Mouse (Mus musculus): ENCODE measurements around the gene Tceal5. TPM values are rescaled to one million over a fixed set of nuclear protein-coding genes. Genes with fewer than 3 reads are reported as not detected.

The Tceal5 gene
- polyA plus RNA-seq (2014; fragmentation: Nextera tagmentation; extraction: Ambion mirVana) = 11.1 and 13.6 TPM in 2 replicates

- peak within 1 kb of the TSS; percentile 62 for H3K9ac ChIP-seq
- ATAC-seq (ENCODE audit: low FRiP score) (peak; percentile 93), DNase-seq (ENCODE audit: low spot score) (peak; percentile 69)
- WGBS = 17% methylated on average over 9 of the region's 9 CpGs
- peak within 1 kb of the TSS; percentile 81 for H3K27ac ChIP-seq
- H3K27me3 ChIP-seq (ENCODE audit: control insufficient read depth, insufficient read depth, low read length) = no peaks in the 10 kb centered on the region
- no peaks in the 10 kb centered on the region for H3K4me1 ChIP-seq (replicated peaks; ENCODE audit: control insufficient read depth, insufficient read depth, low read length)
- no peaks in the 10 kb centered on the region for H3K9me3 ChIP-seq (ENCODE audit: control insufficient read depth, low read length)
- H3K4me3 ChIP-seq (replicated peaks; ENCODE audit: low read length) = peak within 1 kb of the TSS; percentile 44
- peak within 1 kb of the TSS; percentile 50 for H3K4me2 ChIP-seq (replicated peaks)
- no peaks in the 10 kb centered on the region for H3K36me3 ChIP-seq (replicated peaks; ENCODE audit: control insufficient read depth, insufficient read depth)
Measured at GRCm38 (mm10) chrX:136203664-136204066, at the start of gene Tceal5. TSS of gene Tceal5 (minus strand) at chrX:136203876.

GRCm38 (mm10) chrX:136252023-136252729 lies 48.5 kb upstream of the Tceal5 start:
- no peaks in the 10 kb centered on the region for H3K9me3 ChIP-seq (ENCODE audit: control insufficient read depth, low read length)
- no peak overlapping the region for H3K4me3 ChIP-seq (replicated peaks; ENCODE audit: low read length)
- H3K27ac ChIP-seq = no peak overlapping the region
- WGBS = 57% methylated on average over 6 of the region's 6 CpGs
- peaks cover 9% of the 10 kb centered on the region for H3K36me3 ChIP-seq (replicated peaks; ENCODE audit: control insufficient read depth, insufficient read depth)
- no peak for ATAC-seq (ENCODE audit: low FRiP score)
- H3K4me2 ChIP-seq (replicated peaks) = no peak overlapping the region
- H3K9ac ChIP-seq = no peak overlapping the region
- DNase-seq (ENCODE audit: low spot score) = no peak
- H3K27me3 ChIP-seq (ENCODE audit: control insufficient read depth, insufficient read depth, low read length) = no peaks in the 10 kb centered on the region
- no peaks in the 10 kb centered on the region for H3K4me1 ChIP-seq (replicated peaks; ENCODE audit: control insufficient read depth, insufficient read depth, low read length)

GRCm38 (mm10) chrX:136249671-136250070 lies 46.0 kb upstream of the Tceal5 start:
- ATAC-seq (ENCODE audit: low FRiP score) (no peak), DNase-seq (ENCODE audit: low spot score) (no peak)

GRCm38 (mm10) chrX:136248811-136249210 lies 45.1 kb upstream of the Tceal5 start:
- no peak overlapping the region for H3K27ac ChIP-seq
- WGBS = 78% methylated on average over 6 of the region's 6 CpGs
- H3K4me1 ChIP-seq (replicated peaks; ENCODE audit: control insufficient read depth, insufficient read depth, low read length) = 0 out of 2 replicates have a peak, but pooled peaks cover 6% of the 10 kb centered on the region
- H3K4me2 ChIP-seq (replicated peaks) = no peak overlapping the region
- DNase-seq (ENCODE audit: low spot score) = no peak
- H3K9ac ChIP-seq = no peak overlapping the region
- ATAC-seq (ENCODE audit: low FRiP score) = no peak
- H3K36me3 ChIP-seq (replicated peaks; ENCODE audit: control insufficient read depth, insufficient read depth) = peaks cover 10% of the 10 kb centered on the region
- no peaks in the 10 kb centered on the region for H3K27me3 ChIP-seq (ENCODE audit: control insufficient read depth, insufficient read depth, low read length)
- no peaks in the 10 kb centered on the region for H3K9me3 ChIP-seq (ENCODE audit: control insufficient read depth, low read length)
- H3K4me3 ChIP-seq (replicated peaks; ENCODE audit: low read length) = no peak overlapping the region

More at GRCm38 (mm10) chrX:136249671-136250070, 46.0 kb upstream of the Tceal5 start:
- no peaks in the 10 kb centered on the region for H3K27me3 ChIP-seq (ENCODE audit: control insufficient read depth, insufficient read depth, low read length)
- H3K27ac ChIP-seq = no peak overlapping the region
- H3K9me3 ChIP-seq (ENCODE audit: control insufficient read depth, low read length) = no peaks in the 10 kb centered on the region
- 0 out of 2 replicates have a peak, but pooled peaks cover 3% of the 10 kb centered on the region for H3K4me1 ChIP-seq (replicated peaks; ENCODE audit: control insufficient read depth, insufficient read depth, low read length)
- H3K36me3 ChIP-seq (replicated peaks; ENCODE audit: control insufficient read depth, insufficient read depth) = peaks cover 10% of the 10 kb centered on the region
- no peak overlapping the region for H3K9ac ChIP-seq
- WGBS = 88% methylated on average over 7 of the region's 7 CpGs
- H3K4me3 ChIP-seq (replicated peaks; ENCODE audit: low read length) = no peak overlapping the region
- H3K4me2 ChIP-seq (replicated peaks) = no peak overlapping the region

GRCm38 (mm10) chrX:136245521-136246071 lies 41.9 kb upstream of the Tceal5 start:
- H3K4me1 ChIP-seq (replicated peaks; ENCODE audit: control insufficient read depth, insufficient read depth, low read length) = 0 out of 2 replicates have a peak, but pooled peaks cover 7% of the 10 kb centered on the region
- ATAC-seq (ENCODE audit: low FRiP score) = peak; percentile 71
- WGBS = 18% methylated on average over 14 of the region's 15 CpGs
- H3K36me3 ChIP-seq (replicated peaks; ENCODE audit: control insufficient read depth, insufficient read depth) = peaks cover 10% of the 10 kb centered on the region
- H3K4me3 ChIP-seq (replicated peaks; ENCODE audit: low read length) = peak overlapping the region; percentile 66
- peak; percentile 34 for DNase-seq (ENCODE audit: low spot score)
- no peaks in the 10 kb centered on the region for H3K9me3 ChIP-seq (ENCODE audit: control insufficient read depth, low read length)
- peak overlapping the region; percentile 82 for H3K9ac ChIP-seq
- H3K27me3 ChIP-seq (ENCODE audit: control insufficient read depth, insufficient read depth, low read length) = peaks cover 3% of the 10 kb centered on the region; the same call in 1 of the 2 replicates
- H3K27ac ChIP-seq = peak overlapping the region; percentile 87
- peak overlapping the region; percentile 50 for H3K4me2 ChIP-seq (replicated peaks)

GRCm38 (mm10) chrX:136244574-136245229 lies 41.0 kb upstream of the Tceal5 start, which contains the start of gene Tceal9:
TSS of gene Tceal9 (plus strand) at chrX:136245079.
- peak within 1 kb of the TSS; percentile 82 for H3K9ac ChIP-seq
- peak within 1 kb of the TSS; percentile 66 for H3K4me3 ChIP-seq (replicated peaks; ENCODE audit: low read length)
- peak; percentile 95 for ATAC-seq (ENCODE audit: low FRiP score)
- no peaks in the 10 kb centered on the region for H3K9me3 ChIP-seq (ENCODE audit: control insufficient read depth, low read length)
- peak within 1 kb of the TSS; percentile 50 for H3K4me2 ChIP-seq (replicated peaks)
- WGBS = 21% methylated on average over 20 of the region's 20 CpGs
- H3K4me1 ChIP-seq (replicated peaks; ENCODE audit: control insufficient read depth, insufficient read depth, low read length) = 0 out of 2 replicates have a peak, but pooled peaks cover 7% of the 10 kb centered on the region
- peak within 1 kb of the TSS; percentile 87 for H3K27ac ChIP-seq
- peaks cover 3% of the 10 kb centered on the region; the same call in 1 of the 2 replicates for H3K27me3 ChIP-seq (ENCODE audit: control insufficient read depth, insufficient read depth, low read length)
- peak; percentile 78 for DNase-seq (ENCODE audit: low spot score)
- H3K36me3 ChIP-seq (replicated peaks; ENCODE audit: control insufficient read depth, insufficient read depth) = peaks cover 10% of the 10 kb centered on the region

- WGBS = 91% methylated on average over 2 of the region's 2 CpGs
- ATAC-seq (ENCODE audit: low FRiP score) (no peak), DNase-seq (ENCODE audit: low spot score) (no peak)
- H3K9ac ChIP-seq = no peak overlapping the region
- H3K4me1 ChIP-seq (replicated peaks; ENCODE audit: control insufficient read depth, insufficient read depth, low read length) = 0 out of 2 replicates have a peak, but pooled peaks cover 7% of the 10 kb centered on the region
- H3K27me3 ChIP-seq (ENCODE audit: control insufficient read depth, insufficient read depth, low read length) = peaks cover 3% of the 10 kb centered on the region; the same call in 1 of the 2 replicates
- no peak overlapping the region for H3K4me3 ChIP-seq (replicated peaks; ENCODE audit: low read length)
- H3K9me3 ChIP-seq (ENCODE audit: control insufficient read depth, low read length) = no peaks in the 10 kb centered on the region
- H3K36me3 ChIP-seq (replicated peaks; ENCODE audit: control insufficient read depth, insufficient read depth) = peaks cover 10% of the 10 kb centered on the region
- no peak overlapping the region for H3K27ac ChIP-seq
- 0 out of 2 replicates have a peak overlapping the region, but pooled peaks have one; percentile 50 for H3K4me2 ChIP-seq (replicated peaks)
Measured at GRCm38 (mm10) chrX:136243181-136243580, 39.5 kb upstream of the Tceal5 start.

- Histone ChIP-seq H3K4me2 (replicated peaks) (no peak overlapping the region), H3K4me3 (replicated peaks; ENCODE audit: low read length) (no peak overlapping the region), H3K9me3 (ENCODE audit: control insufficient read depth, low read length) (no peaks in the 10 kb centered on the region), H3K27me3 (ENCODE audit: control insufficient read depth, insufficient read depth, low read length) (no peaks in the 10 kb centered on the region), H3K4me1 (replicated peaks; ENCODE audit: control insufficient read depth, insufficient read depth, low read length) (no peaks in the 10 kb centered on the region), H3K27ac (no peak overlapping the region), H3K36me3 (replicated peaks; ENCODE audit: control insufficient read depth, insufficient read depth) (no peaks in the 10 kb centered on the region), H3K9ac (no peak overlapping the region)
- 55% methylated on average over 3 of the region's 3 CpGs for WGBS
- DNase-seq (ENCODE audit: low spot score) (peak; percentile 67), ATAC-seq (ENCODE audit: low FRiP score) (no peak)
Measured at GRCm38 (mm10) chrX:136238118-136238517, 34.4 kb upstream of the Tceal5 start.

GRCm38 (mm10) chrX:136227768-136228167 lies 24.1 kb upstream of the Tceal5 start:
- H3K9me3 ChIP-seq (ENCODE audit: control insufficient read depth, low read length) = no peaks in the 10 kb centered on the region
- no peaks in the 10 kb centered on the region for H3K4me1 ChIP-seq (replicated peaks; ENCODE audit: control insufficient read depth, insufficient read depth, low read length)
- 0 out of 2 replicates have a peak, but pooled peaks cover 5% of the 10 kb centered on the region for H3K27me3 ChIP-seq (ENCODE audit: control insufficient read depth, insufficient read depth, low read length)
- DNase-seq (ENCODE audit: low spot score) = no peak
- no peak overlapping the region for H3K9ac ChIP-seq
- no peak overlapping the region for H3K4me2 ChIP-seq (replicated peaks)
- no peak overlapping the region for H3K4me3 ChIP-seq (replicated peaks; ENCODE audit: low read length)
- H3K27ac ChIP-seq = no peak overlapping the region
- no peaks in the 10 kb centered on the region for H3K36me3 ChIP-seq (replicated peaks; ENCODE audit: control insufficient read depth, insufficient read depth)
- no peak for ATAC-seq (ENCODE audit: low FRiP score)
- WGBS = 57% methylated on average over 5 of the region's 5 CpGs

Measured in hindbrain, embryonic 14.5 days (tissue).